Mouse (Mus musculus): ENCODE measurements at regions not wholly inside any gene's neighbourhood (a gene's known extent, or its start where the extent isn't known, plus 50 kb on each side); places are given as distances from the start of the nearest gene placed in this dataset.

GRCm38 (mm10) chr3:21964438-21964837, 112.0 kb upstream of the Tbl1xr1 start:
- TF ChIP-seq POLR2A (IDR thresholded peaks at IDR 0.05; ENCODE audit: low read depth, low read length), result no peak
- no peak for TF ChIP-seq CTCF (IDR thresholded peaks at IDR 0.05; ENCODE audit: borderline replicate concordance, insufficient read depth, low read length)

Measured in embryonic fibroblast, embryonic 13.5 days (primary cell).